Mouse (Mus musculus): ENCODE results near the gene Lyl1. TPM values are rescaled to one million over a fixed set of nuclear protein-coding genes. Genes with fewer than 3 reads are reported as not detected.
A peak's percentile ranks its signal among the peaks of the same experiment; 100 is the strongest.

Lyl1 gene
- polyA plus RNA-seq, 1 experiment: not detected

- H3K4me1 ChIP-seq (ENCODE audit: control insufficient read depth, insufficient read depth, low read length): no peaks in the 10 kb centered on the region
- no peak overlapping the region for H3K27ac ChIP-seq (ENCODE audit: insufficient read depth, low read length)
- no peak overlapping the region for H3K4me3 ChIP-seq (ENCODE audit: low read depth, low read length)
- no peak overlapping the region for H3K9ac ChIP-seq (ENCODE audit: low read depth, poor library complexity, severe bottlenecking)
- no peak for TF ChIP-seq EP300 (IDR thresholded peaks at IDR 0.05; ENCODE audit: insufficient read depth, low read depth, low read length)
- no peak for TF ChIP-seq CTCF (IDR thresholded peaks at IDR 0.05; ENCODE audit: low read depth, low read length)
- no peak for TF ChIP-seq POLR2A (IDR thresholded peaks at IDR 0.05; ENCODE audit: insufficient read depth, low read length)
- peaks cover 20% of the 10 kb centered on the region for H3K27me3 ChIP-seq (ENCODE audit: control insufficient read depth, insufficient read depth, low read length, poor library complexity, severe bottlenecking)
- peaks cover 16% of the 10 kb centered on the region for H3K36me3 ChIP-seq (ENCODE audit: control insufficient read depth, insufficient read depth, low read length, poor library complexity, severe bottlenecking)
- no peaks in the 10 kb centered on the region for H3K9me3 ChIP-seq (replicated peaks; ENCODE audit: control insufficient read depth, insufficient read depth, low read length, poor library complexity, severe bottlenecking)
Observed at GRCm38 (mm10) chr8:84702963-84703465, 1.8 kb downstream of the Lyl1 start.

GRCm38 (mm10) chr8:84703466-84704249 is 2.4 kb downstream of the Lyl1 start:
- Histone ChIP-seq H3K4me1 (ENCODE audit: control insufficient read depth, insufficient read depth, low read length) (no peaks in the 10 kb centered on the region), H3K27ac (ENCODE audit: insufficient read depth, low read length) (no peak overlapping the region), H3K36me3 (ENCODE audit: control insufficient read depth, insufficient read depth, low read length, poor library complexity, severe bottlenecking) (peaks cover 10% of the 10 kb centered on the region), H3K9me3 (replicated peaks; ENCODE audit: control insufficient read depth, insufficient read depth, low read length, poor library complexity, severe bottlenecking) (no peaks in the 10 kb centered on the region), H3K9ac (ENCODE audit: low read depth, poor library complexity, severe bottlenecking) (peak overlapping the region; percentile 38), H3K27me3 (ENCODE audit: control insufficient read depth, insufficient read depth, low read length, poor library complexity, severe bottlenecking) (peaks cover 22% of the 10 kb centered on the region), H3K4me3 (ENCODE audit: low read depth, low read length) (peak overlapping the region; percentile 35)
- no peak for TF ChIP-seq CTCF (IDR thresholded peaks at IDR 0.05; ENCODE audit: low read depth, low read length)

- no peak overlapping the region for H3K27ac ChIP-seq (ENCODE audit: insufficient read depth, low read length)
- H3K4me1 ChIP-seq (ENCODE audit: control insufficient read depth, insufficient read depth, low read length): no peaks in the 10 kb centered on the region
- TF ChIP-seq EP300 (IDR thresholded peaks at IDR 0.05; ENCODE audit: insufficient read depth, low read depth, low read length) (no peak), CTCF (IDR thresholded peaks at IDR 0.05; ENCODE audit: low read depth, low read length) (peak; percentile 94), POLR2A (IDR thresholded peaks at IDR 0.05; ENCODE audit: insufficient read depth, low read length) (no peak)
- H3K9me3 ChIP-seq (replicated peaks; ENCODE audit: control insufficient read depth, insufficient read depth, low read length, poor library complexity, severe bottlenecking): no peaks in the 10 kb centered on the region
- H3K36me3 ChIP-seq (ENCODE audit: control insufficient read depth, insufficient read depth, low read length, poor library complexity, severe bottlenecking): peaks cover 3% of the 10 kb centered on the region
- peak overlapping the region; percentile 38 for H3K9ac ChIP-seq (ENCODE audit: low read depth, poor library complexity, severe bottlenecking)
- H3K27me3 ChIP-seq (ENCODE audit: control insufficient read depth, insufficient read depth, low read length, poor library complexity, severe bottlenecking): peaks cover 22% of the 10 kb centered on the region
- H3K4me3 ChIP-seq (ENCODE audit: low read depth, low read length): peak overlapping the region; percentile 35
Observed at GRCm38 (mm10) chr8:84704356-84704755, 3.1 kb downstream of the Lyl1 start.

DNA sequence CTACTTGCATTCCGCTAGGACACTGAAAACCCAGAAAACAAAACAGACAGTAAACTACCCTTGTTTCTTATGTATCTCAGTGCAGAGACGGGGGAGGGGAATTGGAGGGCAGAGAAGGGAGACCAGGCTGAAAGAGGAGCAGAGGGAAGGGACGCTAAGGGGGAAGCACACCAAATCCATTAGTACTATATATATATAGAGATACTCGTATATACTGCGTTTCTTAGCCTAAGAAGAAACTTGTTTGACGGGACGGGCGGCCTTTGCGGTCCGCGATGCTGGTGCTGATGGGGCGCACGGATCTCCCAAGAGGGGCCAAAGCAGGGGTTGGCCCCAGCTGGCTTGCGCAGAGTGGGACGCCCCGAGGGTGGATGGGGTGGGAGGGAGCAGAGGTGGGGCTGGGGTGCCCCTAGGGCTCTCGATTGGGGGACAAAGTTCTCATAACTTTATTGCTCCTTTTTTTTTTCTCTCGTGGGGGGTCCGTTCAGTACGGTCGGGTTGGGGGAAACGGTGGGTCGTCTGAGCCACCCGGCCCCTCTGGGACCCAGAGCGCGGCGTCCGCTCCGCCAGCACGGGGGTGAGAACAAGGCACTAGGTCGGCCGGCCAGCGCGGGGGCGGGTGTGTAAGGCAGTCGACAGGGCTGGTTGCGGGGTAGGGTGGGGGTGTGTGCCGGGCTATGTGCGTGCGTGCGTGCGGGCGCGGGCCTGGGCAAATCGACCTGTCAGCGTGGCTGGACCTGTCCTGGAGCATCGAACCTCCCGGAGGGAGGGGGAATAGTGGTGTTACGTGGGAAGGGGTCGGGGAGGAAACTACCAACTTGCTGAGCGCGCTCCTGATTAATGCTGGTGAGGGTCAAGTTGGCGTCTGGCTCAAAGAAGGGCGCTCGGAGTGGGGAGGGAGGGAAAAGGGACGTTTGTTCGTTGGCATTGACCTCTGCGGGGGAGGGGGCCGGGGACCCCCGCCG is 3.9 kb downstream of the Lyl1 start:
- no peaks in the 10 kb centered on the region for H3K4me1 ChIP-seq (ENCODE audit: control insufficient read depth, insufficient read depth, low read length)
- H3K36me3 ChIP-seq (ENCODE audit: control insufficient read depth, insufficient read depth, low read length, poor library complexity, severe bottlenecking): no peaks in the 10 kb centered on the region
- peak overlapping the region; percentile 12; the same call in 1 of the 2 replicates for H3K9ac ChIP-seq (ENCODE audit: low read depth, poor library complexity, severe bottlenecking)
- no peaks in the 10 kb centered on the region for H3K9me3 ChIP-seq (replicated peaks; ENCODE audit: control insufficient read depth, insufficient read depth, low read length, poor library complexity, severe bottlenecking)
- TF ChIP-seq EP300 (IDR thresholded peaks at IDR 0.05; ENCODE audit: insufficient read depth, low read depth, low read length): no peak
- no peak for TF ChIP-seq CTCF (IDR thresholded peaks at IDR 0.05; ENCODE audit: low read depth, low read length)
- no peak for TF ChIP-seq POLR2A (IDR thresholded peaks at IDR 0.05; ENCODE audit: insufficient read depth, low read length)
- H3K27ac ChIP-seq (ENCODE audit: insufficient read depth, low read length): no peak overlapping the region
- peak overlapping the region; percentile 33 for H3K4me3 ChIP-seq (ENCODE audit: low read depth, low read length)
- peaks cover 22% of the 10 kb centered on the region for H3K27me3 ChIP-seq (ENCODE audit: control insufficient read depth, insufficient read depth, low read length, poor library complexity, severe bottlenecking)

- H3K27me3 ChIP-seq (ENCODE audit: control insufficient read depth, insufficient read depth, low read length, poor library complexity, severe bottlenecking): peaks cover 22% of the 10 kb centered on the region
- H3K36me3 ChIP-seq (ENCODE audit: control insufficient read depth, insufficient read depth, low read length, poor library complexity, severe bottlenecking): no peaks in the 10 kb centered on the region
- H3K9me3 ChIP-seq (replicated peaks; ENCODE audit: control insufficient read depth, insufficient read depth, low read length, poor library complexity, severe bottlenecking): no peaks in the 10 kb centered on the region
- TF ChIP-seq CTCF (IDR thresholded peaks at IDR 0.05; ENCODE audit: low read depth, low read length) (no peak), POLR2A (IDR thresholded peaks at IDR 0.05; ENCODE audit: insufficient read depth, low read length) (no peak), EP300 (IDR thresholded peaks at IDR 0.05; ENCODE audit: insufficient read depth, low read depth, low read length) (no peak)
- no peak overlapping the region for H3K4me3 ChIP-seq (ENCODE audit: low read depth, low read length)
- H3K9ac ChIP-seq (ENCODE audit: low read depth, poor library complexity, severe bottlenecking): no peak overlapping the region; the same call in 1 of the 2 replicates
- H3K4me1 ChIP-seq (ENCODE audit: control insufficient read depth, insufficient read depth, low read length): no peaks in the 10 kb centered on the region
- no peak overlapping the region for H3K27ac ChIP-seq (ENCODE audit: insufficient read depth, low read length)
Observed at GRCm38 (mm10) chr8:84705960-84706359, 4.7 kb downstream of the Lyl1 start.

Data from ES-Bruce4 (cell line).